Mouse (Mus musculus): ENCODE data around the gene Ptpdc1. TPM values are rescaled to one million over a fixed set of nuclear protein-coding genes. Genes with fewer than 3 reads are reported as not detected.
A peak's percentile ranks its signal among the peaks of the same experiment; 100 is the strongest.

The Ptpdc1 gene
- polyA plus RNA-seq, 1 experiment from 2014 or later = 9.9 TPM

DNA sequence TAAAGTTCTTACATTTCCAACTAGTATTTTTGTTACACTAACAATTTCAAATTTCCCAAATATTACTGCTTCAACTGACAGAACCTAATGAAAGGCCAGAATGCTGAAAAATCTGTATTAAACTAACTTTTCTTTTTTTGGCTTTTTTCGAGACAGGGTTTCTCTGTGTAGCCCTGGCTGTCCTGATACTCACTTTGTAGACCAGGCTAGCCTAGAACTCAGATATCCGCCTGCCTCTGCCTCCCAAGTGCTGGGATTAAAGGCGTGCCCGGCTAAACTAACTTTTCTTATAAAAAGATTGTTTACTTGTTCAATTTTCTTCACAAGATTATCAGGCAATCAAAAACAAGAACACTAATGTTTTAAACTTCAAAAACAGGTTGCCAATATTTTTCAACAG is 80.6 kb downstream of the Ptpdc1 start:
- Histone ChIP-seq H3K4me1 (replicated peaks; ENCODE audit: control insufficient read depth, insufficient read depth, low read length) (peaks cover 32% of the 10 kb centered on the region), H3K9ac (ENCODE audit: low read length) (peak overlapping the region; percentile 85), H3K9me3 (ENCODE audit: control insufficient read depth, low read length) (no peaks in the 10 kb centered on the region), H3K27me3 (replicated peaks; ENCODE audit: control insufficient read depth, insufficient read depth, low read length) (no peaks in the 10 kb centered on the region), H3K27ac (ENCODE audit: low read depth) (peak overlapping the region; percentile 94; the same call in 1 of the 2 replicates), H3K36me3 (ENCODE audit: control insufficient read depth, insufficient read depth, low read length) (no peaks in the 10 kb centered on the region), H3K4me2 (ENCODE audit: low read length) (peak overlapping the region; percentile 69), H3K4me3 (ENCODE audit: low read depth, low read length) (peak overlapping the region; percentile 94)
- DNase-seq (ENCODE audit: low spot score) (no peak), ATAC-seq (replicated peaks; ENCODE audit: low FRiP score, low TSS enrichment, low read depth) (no peak)
- 43% methylated on average over 4 of the region's 4 CpGs for WGBS

DNA sequence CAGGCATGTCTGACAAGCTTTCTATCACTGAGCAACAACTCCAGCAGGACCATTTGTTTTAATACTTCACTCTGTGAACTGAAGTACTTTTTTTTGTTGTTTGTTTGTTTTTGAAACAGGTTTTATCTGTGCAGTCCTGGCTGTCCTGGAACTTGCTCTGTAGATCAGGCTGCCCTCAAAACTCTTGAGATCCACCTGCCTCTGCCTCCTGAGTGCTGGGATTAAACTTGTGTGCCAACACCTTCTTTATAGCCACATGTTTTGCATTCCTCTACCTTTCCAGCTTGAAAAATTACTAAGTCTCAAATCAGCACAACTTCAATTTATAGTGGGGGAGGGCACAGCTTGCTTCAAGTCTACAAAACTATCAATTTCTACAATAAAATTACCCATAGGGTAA is 81.1 kb downstream of the Ptpdc1 start:
- Histone ChIP-seq H3K9me3 (ENCODE audit: control insufficient read depth, low read length) (no peaks in the 10 kb centered on the region), H3K36me3 (ENCODE audit: control insufficient read depth, insufficient read depth, low read length) (no peaks in the 10 kb centered on the region), H3K9ac (ENCODE audit: low read length) (no peak overlapping the region), H3K27me3 (replicated peaks; ENCODE audit: control insufficient read depth, insufficient read depth, low read length) (no peaks in the 10 kb centered on the region), H3K4me2 (ENCODE audit: low read length) (peak overlapping the region; percentile 69), H3K4me3 (ENCODE audit: low read depth, low read length) (peak overlapping the region; percentile 94), H3K27ac (ENCODE audit: low read depth) (no peak overlapping the region), H3K4me1 (replicated peaks; ENCODE audit: control insufficient read depth, insufficient read depth, low read length) (peaks cover 35% of the 10 kb centered on the region)
- DNase-seq (ENCODE audit: low spot score) (no peak), ATAC-seq (replicated peaks; ENCODE audit: low FRiP score, low TSS enrichment, low read depth) (no peak)

DNA sequence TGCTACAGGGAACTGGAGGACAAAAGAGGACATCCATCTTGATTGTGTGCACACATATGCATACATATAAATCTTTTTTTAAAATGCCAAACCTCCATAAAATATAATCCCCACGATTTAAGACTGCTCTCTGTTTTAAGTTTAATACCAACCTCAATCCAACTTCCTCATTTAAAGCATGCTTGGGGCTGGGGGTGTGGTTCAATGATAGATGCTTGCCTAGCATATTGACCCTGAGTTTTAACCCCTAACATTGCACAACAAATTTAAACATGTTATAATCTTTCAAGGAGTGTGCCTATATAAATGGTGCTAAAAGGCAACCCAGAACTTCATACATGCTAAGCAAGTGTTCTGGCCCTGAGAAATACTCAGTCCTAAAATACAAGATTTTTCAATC is 85.0 kb downstream of the Ptpdc1 start:
- DNase-seq (ENCODE audit: low spot score) (no peak), ATAC-seq (replicated peaks; ENCODE audit: low FRiP score, low TSS enrichment, low read depth) (no peak)
- Histone ChIP-seq H3K4me1 (replicated peaks; ENCODE audit: control insufficient read depth, insufficient read depth, low read length) (peaks cover 37% of the 10 kb centered on the region), H3K4me2 (ENCODE audit: low read length) (0 out of 2 replicates have a peak overlapping the region, but pooled peaks have one; percentile 14), H3K4me3 (ENCODE audit: low read depth, low read length) (no peak overlapping the region), H3K27me3 (replicated peaks; ENCODE audit: control insufficient read depth, insufficient read depth, low read length) (no peaks in the 10 kb centered on the region), H3K9ac (ENCODE audit: low read length) (no peak overlapping the region), H3K9me3 (ENCODE audit: control insufficient read depth, low read length) (no peaks in the 10 kb centered on the region), H3K27ac (ENCODE audit: low read depth) (no peak overlapping the region), H3K36me3 (ENCODE audit: control insufficient read depth, insufficient read depth, low read length) (peaks cover 26% of the 10 kb centered on the region)
- WGBS = 47% methylated on average over 1 of the region's 1 CpGs

DNA sequence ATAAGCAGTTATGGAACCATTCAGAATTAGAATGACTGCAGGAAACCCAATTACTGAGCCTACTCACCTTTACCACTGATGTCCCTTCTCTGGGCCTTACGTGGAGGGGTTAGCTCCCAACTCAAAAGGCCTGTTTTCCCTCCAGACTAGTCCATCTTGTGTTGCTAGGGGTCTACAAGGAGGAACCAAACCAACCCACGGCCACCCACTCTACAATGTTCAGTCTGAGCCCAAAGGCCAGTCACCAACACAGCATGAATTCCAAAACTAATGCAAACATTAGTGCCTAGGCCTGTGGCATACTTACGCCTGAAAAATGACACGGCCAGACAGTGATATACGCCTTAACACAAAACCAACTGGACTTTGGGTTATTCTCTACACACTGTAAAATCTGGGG is 92.0 kb downstream of the Ptpdc1 start:
- H3K4me3 ChIP-seq (ENCODE audit: low read depth, low read length) = no peak overlapping the region
- no peak overlapping the region for H3K4me2 ChIP-seq (ENCODE audit: low read length)
- DNase-seq (ENCODE audit: low spot score) = no peak
- H3K4me1 ChIP-seq (replicated peaks; ENCODE audit: control insufficient read depth, insufficient read depth, low read length) = no peaks in the 10 kb centered on the region
- no peaks in the 10 kb centered on the region for H3K9me3 ChIP-seq (ENCODE audit: control insufficient read depth, low read length)
- no peaks in the 10 kb centered on the region for H3K27me3 ChIP-seq (replicated peaks; ENCODE audit: control insufficient read depth, insufficient read depth, low read length)
- 88% methylated on average over 5 of the region's 5 CpGs for WGBS
- peaks cover 44% of the 10 kb centered on the region for H3K36me3 ChIP-seq (ENCODE audit: control insufficient read depth, insufficient read depth, low read length)
- no peak overlapping the region for H3K27ac ChIP-seq (ENCODE audit: low read depth)
- H3K9ac ChIP-seq (ENCODE audit: low read length) = no peak overlapping the region
- ATAC-seq (replicated peaks; ENCODE audit: low FRiP score, low TSS enrichment, low read depth) = no peak

DNA sequence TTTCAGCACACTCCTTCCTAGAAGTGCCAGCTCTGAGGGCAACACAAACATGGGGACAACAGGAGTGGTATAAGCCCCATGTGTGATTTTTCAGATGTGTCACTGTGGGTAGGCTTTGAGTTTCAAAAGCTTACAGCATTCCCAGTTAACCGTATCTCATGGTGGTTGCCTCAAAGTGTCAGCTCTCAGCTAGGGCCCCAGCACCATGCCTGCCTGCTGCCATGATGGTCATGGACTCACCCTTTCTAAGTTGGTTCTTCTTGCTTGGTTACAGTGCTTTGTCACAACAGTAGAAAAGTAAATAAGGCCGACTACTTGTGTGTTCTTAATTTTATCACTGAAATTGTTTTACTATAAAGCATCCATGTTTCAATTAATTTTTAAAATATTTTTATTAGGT is 94.0 kb downstream of the Ptpdc1 start:
- DNase-seq (ENCODE audit: low spot score) = no peak
- Histone ChIP-seq H3K36me3 (ENCODE audit: control insufficient read depth, insufficient read depth, low read length) (peaks cover 27% of the 10 kb centered on the region), H3K4me3 (ENCODE audit: low read depth, low read length) (no peak overlapping the region), H3K9ac (ENCODE audit: low read length) (no peak overlapping the region), H3K27me3 (replicated peaks; ENCODE audit: control insufficient read depth, insufficient read depth, low read length) (no peaks in the 10 kb centered on the region), H3K9me3 (ENCODE audit: control insufficient read depth, low read length) (no peaks in the 10 kb centered on the region), H3K27ac (ENCODE audit: low read depth) (no peak overlapping the region), H3K4me2 (ENCODE audit: low read length) (no peak overlapping the region), H3K4me1 (replicated peaks; ENCODE audit: control insufficient read depth, insufficient read depth, low read length) (no peaks in the 10 kb centered on the region)
- 0 out of 2 replicates have a peak, but pooled peaks have one; percentile 20 for ATAC-seq (replicated peaks; ENCODE audit: low FRiP score, low TSS enrichment, low read depth)
- WGBS = 77% methylated on average over 2 of the region's 2 CpGs

DNA sequence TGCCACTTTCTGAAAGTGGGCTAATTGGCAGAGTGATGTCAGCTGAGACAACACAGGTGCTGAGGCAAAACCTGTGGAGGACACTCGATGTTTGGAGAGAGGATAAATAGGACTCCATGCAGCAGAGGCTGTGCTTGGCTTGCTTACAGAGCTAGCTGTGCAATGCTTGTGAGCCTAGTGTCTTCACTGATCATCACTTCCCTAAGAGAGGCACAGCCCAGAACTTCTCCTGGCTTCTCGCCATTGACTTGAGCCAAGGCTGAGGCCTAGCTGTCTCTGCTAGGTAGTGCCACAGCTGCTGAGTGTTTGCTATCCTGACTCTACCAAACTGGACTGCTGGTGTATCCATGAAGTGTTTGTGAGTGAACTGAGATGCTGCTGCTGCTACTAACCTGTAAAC is 94.8 kb downstream of the Ptpdc1 start:
- H3K27me3 ChIP-seq (replicated peaks; ENCODE audit: control insufficient read depth, insufficient read depth, low read length) = no peaks in the 10 kb centered on the region
- no peak overlapping the region for H3K9ac ChIP-seq (ENCODE audit: low read length)
- H3K4me3 ChIP-seq (ENCODE audit: low read depth, low read length) = no peak overlapping the region
- no peaks in the 10 kb centered on the region for H3K4me1 ChIP-seq (replicated peaks; ENCODE audit: control insufficient read depth, insufficient read depth, low read length)
- H3K27ac ChIP-seq (ENCODE audit: low read depth) = no peak overlapping the region
- no peak for DNase-seq (ENCODE audit: low spot score)
- whole genome bisulfite sequencing = 43% methylated on average over 2 of the region's 2 CpGs
- ATAC-seq (replicated peaks; ENCODE audit: low FRiP score, low TSS enrichment, low read depth) = no peak
- H3K4me2 ChIP-seq (ENCODE audit: low read length) = no peak overlapping the region
- no peaks in the 10 kb centered on the region for H3K9me3 ChIP-seq (ENCODE audit: control insufficient read depth, low read length)
- H3K36me3 ChIP-seq (ENCODE audit: control insufficient read depth, insufficient read depth, low read length) = peaks cover 20% of the 10 kb centered on the region

DNA sequence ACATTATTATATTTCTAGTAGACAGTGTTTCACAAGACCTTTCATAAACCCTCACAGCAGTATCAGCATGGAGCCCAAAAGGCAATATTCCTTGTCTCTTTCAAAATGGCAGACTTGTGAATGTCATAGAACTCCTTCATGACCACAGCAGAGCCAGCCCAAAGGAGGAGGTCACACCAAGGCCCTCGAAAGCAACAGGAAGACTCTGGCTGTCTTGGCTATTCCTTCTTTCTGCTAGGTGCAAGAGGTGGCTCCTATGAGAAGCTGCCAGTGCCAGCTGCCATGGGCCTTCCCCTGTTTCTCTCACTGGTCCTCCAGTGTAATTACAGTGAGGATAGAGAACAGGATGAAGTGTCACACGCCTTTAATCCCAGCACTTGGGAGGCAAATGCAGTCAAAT is 96.4 kb downstream of the Ptpdc1 start:
- DNase-seq (ENCODE audit: low spot score) = no peak
- no peak overlapping the region for H3K4me2 ChIP-seq (ENCODE audit: low read length)
- H3K4me1 ChIP-seq (replicated peaks; ENCODE audit: control insufficient read depth, insufficient read depth, low read length) = no peaks in the 10 kb centered on the region
- H3K4me3 ChIP-seq (ENCODE audit: low read depth, low read length) = no peak overlapping the region
- peaks cover 7% of the 10 kb centered on the region for H3K36me3 ChIP-seq (ENCODE audit: control insufficient read depth, insufficient read depth, low read length)
- no peaks in the 10 kb centered on the region for H3K9me3 ChIP-seq (ENCODE audit: control insufficient read depth, low read length)
- WGBS = 50% methylated on average over 2 of the region's 2 CpGs
- no peak overlapping the region for H3K27ac ChIP-seq (ENCODE audit: low read depth)
- ATAC-seq (replicated peaks; ENCODE audit: low FRiP score, low TSS enrichment, low read depth) = no peak
- no peak overlapping the region for H3K9ac ChIP-seq (ENCODE audit: low read length)
- H3K27me3 ChIP-seq (replicated peaks; ENCODE audit: control insufficient read depth, insufficient read depth, low read length) = no peaks in the 10 kb centered on the region

DNA sequence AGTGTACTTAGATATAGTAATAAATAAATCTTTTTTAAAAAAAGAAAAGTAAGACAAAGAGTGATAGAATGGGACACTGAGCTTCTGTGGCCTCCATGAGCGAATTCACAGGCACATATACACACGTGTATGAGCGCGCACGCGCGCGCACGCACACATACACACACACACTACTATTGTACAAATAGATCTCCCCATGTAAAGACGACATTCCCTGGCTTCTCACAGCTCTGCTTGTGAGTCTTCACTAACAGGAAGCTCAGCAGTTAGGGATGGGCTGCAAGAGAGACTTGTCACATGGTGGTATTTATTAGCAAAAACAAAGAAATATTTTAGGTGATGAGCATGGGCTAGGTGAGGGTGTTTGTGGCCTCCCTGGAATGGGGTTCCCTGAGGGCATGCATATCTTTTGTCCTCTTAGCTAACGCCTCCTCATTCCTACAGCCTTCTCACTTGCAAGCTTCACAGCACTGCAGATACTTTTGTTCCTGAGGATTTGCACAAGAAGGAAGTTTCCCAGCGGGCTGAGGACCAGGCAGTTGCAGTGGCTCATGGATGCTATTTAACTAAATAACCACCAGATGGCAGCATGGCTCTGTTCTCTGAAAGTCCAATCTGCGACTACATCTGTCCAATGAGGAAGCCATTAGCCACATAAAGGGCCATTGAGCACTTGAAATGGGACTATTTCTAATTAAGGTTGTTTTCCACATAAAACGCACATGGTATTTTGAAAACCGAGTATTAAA is 97.2 kb downstream of the Ptpdc1 start:
- Histone ChIP-seq H3K9me3 (ENCODE audit: control insufficient read depth, low read length) (no peaks in the 10 kb centered on the region), H3K27ac (ENCODE audit: low read depth) (no peak overlapping the region), H3K9ac (ENCODE audit: low read length) (no peak overlapping the region), H3K4me3 (ENCODE audit: low read depth, low read length) (no peak overlapping the region), H3K36me3 (ENCODE audit: control insufficient read depth, insufficient read depth, low read length) (peaks cover 2% of the 10 kb centered on the region), H3K27me3 (replicated peaks; ENCODE audit: control insufficient read depth, insufficient read depth, low read length) (no peaks in the 10 kb centered on the region), H3K4me2 (ENCODE audit: low read length) (no peak overlapping the region), H3K4me1 (replicated peaks; ENCODE audit: control insufficient read depth, insufficient read depth, low read length) (no peaks in the 10 kb centered on the region)
- DNase-seq (ENCODE audit: low spot score) (peak; percentile 68), ATAC-seq (replicated peaks; ENCODE audit: low FRiP score, low TSS enrichment, low read depth) (0 out of 2 replicates have a peak, but pooled peaks have one; percentile 38)
- 52% methylated on average over 15 of the region's 15 CpGs for WGBS

Measured in intestine, embryonic 14.5 days (tissue).